Mouse (Mus musculus): ENCODE measurements around the gene Zfp273. TPM values are rescaled to one million over a fixed set of nuclear protein-coding genes. Genes with fewer than 3 reads are reported as not detected.
"Not testable (repeated sequence)": the region's sequence is repeated elsewhere in the genome, so short reads cannot be mapped to it uniquely, and the experiment has no call there.

Zfp273 gene
- polyA plus RNA-seq, 1 experiment from 2014 or later = 10.3 TPM

GRCm38 (mm10) chr13:67843775-67844118 lies 30.2 kb downstream of the Zfp273 start:
- no peaks in the 10 kb centered on the region for H3K36me3 ChIP-seq (ENCODE audit: poor library complexity, severe bottlenecking)
- H3K4me3 ChIP-seq = peak overlapping the region; percentile 39
- H3K4me1 ChIP-seq = peaks cover 4% of the 10 kb centered on the region; the same call in 1 of the 2 replicates
- no peaks in the 10 kb centered on the region for H3K9me3 ChIP-seq (replicated peaks)
- peak overlapping the region; percentile 56 for H3K4me2 ChIP-seq
- no peaks in the 10 kb centered on the region for H3K27me3 ChIP-seq
- 51% methylated on average over 6 of the region's 6 CpGs for WGBS
- no peak overlapping the region for H3K27ac ChIP-seq
- ATAC-seq = no peak; the same call in 1 of the 2 replicates
- H3K9ac ChIP-seq = peak overlapping the region; percentile 54

DNA sequence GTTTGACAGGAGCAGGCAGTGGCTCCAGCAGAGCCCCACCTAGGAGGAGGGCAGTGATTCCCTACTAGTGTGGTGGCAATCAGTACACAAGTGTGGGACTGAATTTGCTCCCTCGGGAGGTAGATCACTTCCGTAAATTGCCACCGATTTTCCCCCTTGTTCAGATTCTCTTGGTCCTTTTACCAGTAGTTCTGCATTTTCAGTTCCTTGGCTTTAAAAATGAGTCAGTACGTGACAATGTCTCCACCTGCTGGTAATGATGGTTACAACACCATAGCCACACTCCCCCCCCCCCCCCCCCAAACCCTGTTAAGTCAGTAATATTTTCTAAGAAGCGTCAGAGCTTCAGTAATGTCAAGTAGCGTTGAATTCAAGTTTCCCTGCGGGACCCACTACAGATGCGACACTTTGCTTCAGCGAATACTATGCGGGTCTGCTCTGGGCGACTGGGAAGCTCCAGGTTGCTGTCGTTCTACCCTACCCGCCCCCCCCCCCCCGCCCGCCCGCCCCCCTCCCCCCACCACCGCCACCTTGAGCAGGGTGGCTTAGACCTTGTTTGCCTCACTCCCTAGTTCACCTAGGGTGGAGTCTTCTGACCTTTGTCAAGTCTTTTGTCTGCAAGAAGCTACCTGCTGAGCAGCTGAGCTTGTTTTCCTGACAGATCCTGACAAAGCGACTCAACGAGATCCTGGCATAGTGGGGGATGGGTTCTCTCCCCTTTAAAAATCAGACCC lies 30.7 kb downstream of the Zfp273 start:
- under 1% methylated on average over 13 of the region's 19 CpGs for WGBS
- Histone ChIP-seq H3K27ac (no peak overlapping the region), H3K36me3 (ENCODE audit: poor library complexity, severe bottlenecking) (no peaks in the 10 kb centered on the region), H3K9ac (peak overlapping the region; percentile 54), H3K9me3 (replicated peaks) (no peaks in the 10 kb centered on the region), H3K27me3 (no peaks in the 10 kb centered on the region), H3K4me2 (peak overlapping the region; percentile 56), H3K4me1 (peaks cover 4% of the 10 kb centered on the region; the same call in 1 of the 2 replicates), H3K4me3 (peak overlapping the region; percentile 39)
- ATAC-seq = peak; percentile 88

DNA sequence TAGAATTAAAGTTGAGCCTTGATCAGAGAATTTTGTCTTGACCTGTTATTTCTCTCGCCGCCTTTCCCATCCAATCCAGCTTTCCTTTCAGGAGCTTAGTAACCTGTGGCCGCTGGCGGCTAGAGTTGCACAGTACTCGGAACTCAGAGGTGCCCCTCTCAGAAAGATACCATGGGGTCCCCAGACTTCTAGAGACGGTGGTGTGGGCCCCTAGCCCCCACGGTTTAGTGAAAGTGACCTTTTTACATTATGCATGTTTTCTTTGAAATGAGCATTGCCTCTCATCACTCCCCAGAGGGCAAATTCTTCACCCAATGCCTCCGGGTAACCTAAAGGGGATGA lies 31.3 kb downstream of the Zfp273 start:
- peak; percentile 62 for ATAC-seq
- H3K4me3 ChIP-seq = peak overlapping the region; percentile 39
- peak overlapping the region; percentile 51 for H3K9ac ChIP-seq
- no peaks in the 10 kb centered on the region for H3K36me3 ChIP-seq (ENCODE audit: poor library complexity, severe bottlenecking)
- peaks cover 4% of the 10 kb centered on the region; the same call in 1 of the 2 replicates for H3K4me1 ChIP-seq
- no peaks in the 10 kb centered on the region for H3K27me3 ChIP-seq
- H3K4me2 ChIP-seq = peak overlapping the region; percentile 56
- 15% methylated on average over 8 of the region's 8 CpGs for WGBS
- H3K9me3 ChIP-seq (replicated peaks) = no peaks in the 10 kb centered on the region
- no peak overlapping the region for H3K27ac ChIP-seq

- Histone ChIP-seq H3K27ac (no peak overlapping the region), H3K9ac (no peak overlapping the region), H3K27me3 (no peaks in the 10 kb centered on the region), H3K4me1 (no peaks in the 10 kb centered on the region), H3K36me3 (ENCODE audit: poor library complexity, severe bottlenecking) (no peaks in the 10 kb centered on the region), H3K4me3 (no peak overlapping the region), H3K4me2 (no peak overlapping the region), H3K9me3 (replicated peaks) (no peaks in the 10 kb centered on the region)
- 86% methylated on average over 3 of the region's 3 CpGs for WGBS
- no peak for ATAC-seq
Observed at GRCm38 (mm10) chr13:67850361-67850760, 36.8 kb downstream of the Zfp273 start.

GRCm38 (mm10) chr13:67853130-67853529 lies 39.6 kb downstream of the Zfp273 start:
- 89% methylated on average over 6 of the region's 6 CpGs for WGBS
- H3K9ac ChIP-seq = no peak overlapping the region
- no peak overlapping the region for H3K4me2 ChIP-seq
- no peaks in the 10 kb centered on the region for H3K4me1 ChIP-seq
- H3K27me3 ChIP-seq = no peaks in the 10 kb centered on the region
- H3K4me3 ChIP-seq = no peak overlapping the region
- no peak for ATAC-seq
- H3K9me3 ChIP-seq (replicated peaks) = no peaks in the 10 kb centered on the region
- H3K36me3 ChIP-seq (ENCODE audit: poor library complexity, severe bottlenecking) = no peaks in the 10 kb centered on the region
- H3K27ac ChIP-seq = no peak overlapping the region

- 83% methylated on average over 2 of the region's 2 CpGs for WGBS
- Histone ChIP-seq H3K4me2 (no peak overlapping the region), H3K4me3 (no peak overlapping the region), H3K27me3 (no peaks in the 10 kb centered on the region), H3K9ac (no peak overlapping the region), H3K27ac (no peak overlapping the region), H3K4me1 (no peaks in the 10 kb centered on the region), H3K9me3 (replicated peaks) (no peaks in the 10 kb centered on the region), H3K36me3 (ENCODE audit: poor library complexity, severe bottlenecking) (no peaks in the 10 kb centered on the region)
- ATAC-seq = no peak
Observed at GRCm38 (mm10) chr13:67853983-67854382, 40.4 kb downstream of the Zfp273 start.

DNA sequence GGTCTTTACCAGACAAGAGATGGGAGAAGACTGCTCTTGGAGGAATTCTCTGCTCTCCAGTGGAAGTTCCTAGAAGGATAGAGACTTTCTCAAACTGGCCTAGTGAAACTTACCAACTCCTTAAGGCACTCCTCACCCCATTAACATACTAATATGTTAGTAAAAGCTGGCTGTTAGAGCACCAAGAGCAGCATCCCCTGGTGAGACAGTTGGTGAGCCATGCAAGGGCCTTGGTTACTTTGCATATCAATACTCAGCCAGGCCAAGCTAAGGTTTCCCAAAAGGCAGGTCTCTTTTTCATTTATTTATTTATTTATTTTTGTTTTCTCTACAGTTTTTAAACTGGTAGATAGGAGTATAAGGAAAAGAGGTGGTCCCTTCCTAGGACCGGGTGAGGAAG lies 43.8 kb downstream of the Zfp273 start:
- Histone ChIP-seq H3K27me3 (no peaks in the 10 kb centered on the region), H3K27ac (no peak overlapping the region), H3K9ac (no peak overlapping the region), H3K9me3 (replicated peaks) (no peaks in the 10 kb centered on the region), H3K4me3 (no peak overlapping the region), H3K36me3 (ENCODE audit: poor library complexity, severe bottlenecking) (no peaks in the 10 kb centered on the region), H3K4me1 (no peaks in the 10 kb centered on the region), H3K4me2 (no peak overlapping the region)
- no peak for ATAC-seq
- WGBS = 22% methylated on average over 1 of the region's 1 CpGs

DNA sequence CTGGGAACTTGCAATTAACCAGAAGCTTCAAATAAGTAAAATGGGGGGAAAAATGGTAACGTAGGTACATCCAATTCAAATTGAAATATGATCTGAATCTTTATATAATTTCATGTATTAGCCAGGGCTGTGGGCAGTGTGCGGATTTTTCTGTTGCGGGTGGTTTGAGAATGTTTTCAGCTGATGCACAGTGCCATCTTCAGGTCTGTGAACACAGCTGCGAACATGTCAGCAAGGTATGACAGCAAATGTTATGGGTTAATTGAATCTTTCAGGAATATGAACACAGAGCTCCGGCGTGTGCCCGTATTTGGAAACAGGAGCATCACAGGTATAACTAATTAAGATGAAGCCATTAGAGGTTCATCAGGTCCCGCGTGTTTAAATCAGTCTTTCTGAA lies 49.0 kb downstream of the Zfp273 start:
- H3K4me3 ChIP-seq = no peak overlapping the region
- H3K27me3 ChIP-seq = no peaks in the 10 kb centered on the region
- H3K27ac ChIP-seq = no peak overlapping the region
- no peak for ATAC-seq
- H3K4me2 ChIP-seq = no peak overlapping the region
- 88% methylated on average over 9 of the region's 9 CpGs for WGBS
- no peaks in the 10 kb centered on the region for H3K9me3 ChIP-seq (replicated peaks)
- H3K36me3 ChIP-seq (ENCODE audit: poor library complexity, severe bottlenecking) = no peaks in the 10 kb centered on the region
- no peaks in the 10 kb centered on the region for H3K4me1 ChIP-seq
- H3K9ac ChIP-seq = no peak overlapping the region

DNA sequence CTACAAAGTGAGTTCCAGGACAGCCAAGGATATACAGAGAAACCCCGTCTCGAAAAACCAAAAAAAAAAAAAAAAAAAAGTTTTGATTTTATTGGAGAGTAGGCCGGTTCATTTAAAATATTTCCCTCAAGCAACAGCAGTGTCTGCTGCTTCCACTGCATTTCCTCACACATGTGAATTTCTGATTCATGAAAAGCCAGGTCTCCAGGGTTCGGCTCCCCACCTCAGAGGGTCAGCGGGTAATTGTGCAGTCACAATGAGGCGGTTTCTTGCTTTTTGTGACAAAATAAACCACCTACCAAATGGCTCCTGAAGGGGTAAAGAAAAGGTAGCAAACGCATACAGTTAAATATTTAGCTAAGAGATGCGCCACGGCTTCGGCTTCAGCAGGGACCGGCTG lies 49.5 kb downstream of the Zfp273 start, which contains the start of gene BC048507:
Gene BC048507 (plus strand): TSS at position 301 of the 400 bp plus-strand sequence.
- no peak for ATAC-seq
- no peak within 1 kb of the TSS for H3K9ac ChIP-seq
- no peak within 1 kb of the TSS for H3K4me3 ChIP-seq
- H3K27me3 ChIP-seq = no peaks in the 10 kb centered on the region
- H3K36me3 ChIP-seq (ENCODE audit: poor library complexity, severe bottlenecking) = no peaks in the 10 kb centered on the region
- H3K9me3 ChIP-seq (replicated peaks) = no peaks in the 10 kb centered on the region
- H3K4me1 ChIP-seq = no peaks in the 10 kb centered on the region
- H3K27ac ChIP-seq = no peak within 1 kb of the TSS
- 86% methylated on average over 11 of the region's 11 CpGs for WGBS
- H3K4me2 ChIP-seq = no peak within 1 kb of the TSS

DNA sequence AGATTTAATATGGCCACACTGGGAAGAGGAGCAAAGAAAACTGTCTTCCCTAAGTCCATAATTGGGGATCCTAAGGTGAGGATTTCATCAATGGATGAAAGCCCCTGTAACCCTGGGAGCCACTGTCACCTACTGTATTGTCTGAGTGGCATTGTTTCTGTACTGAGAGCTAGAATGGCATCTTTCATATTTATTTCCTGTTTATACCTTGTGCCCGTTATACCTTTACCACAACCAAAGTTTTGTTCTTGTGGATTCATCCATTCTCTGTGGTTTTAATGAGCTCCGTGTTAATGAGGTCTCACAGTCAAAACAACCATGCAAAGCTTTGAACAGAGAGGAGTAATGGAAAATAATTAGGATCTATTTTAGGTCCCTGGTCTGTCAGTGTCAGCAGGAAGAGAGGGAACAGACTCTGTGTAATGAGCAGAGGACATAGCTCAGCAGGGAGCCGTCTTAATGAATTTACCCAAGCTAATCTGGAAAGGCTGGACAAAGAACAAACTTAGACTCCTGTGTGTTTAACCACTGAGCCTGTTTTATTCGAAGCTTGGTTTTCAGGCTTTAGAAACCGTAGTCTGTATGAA lies 51.3 kb downstream of the Zfp273 start:
- 7% methylated on average over 5 of the region's 5 CpGs for WGBS
- no peak overlapping the region for H3K9ac ChIP-seq
- peak; percentile 94 for ATAC-seq
- no peak overlapping the region for H3K4me2 ChIP-seq
- no peaks in the 10 kb centered on the region for H3K4me1 ChIP-seq
- no peaks in the 10 kb centered on the region for H3K27me3 ChIP-seq
- no peaks in the 10 kb centered on the region for H3K36me3 ChIP-seq (ENCODE audit: poor library complexity, severe bottlenecking)
- H3K27ac ChIP-seq = no peak overlapping the region
- H3K9me3 ChIP-seq (replicated peaks) = no peaks in the 10 kb centered on the region
- no peak overlapping the region for H3K4me3 ChIP-seq

- WGBS = 36% methylated on average over 3 of the region's 3 CpGs
- Histone ChIP-seq H3K27me3 (no peaks in the 10 kb centered on the region), H3K4me2 (no peak overlapping the region), H3K9ac (no peak overlapping the region), H3K36me3 (ENCODE audit: poor library complexity, severe bottlenecking) (no peaks in the 10 kb centered on the region), H3K4me3 (no peak overlapping the region), H3K4me1 (no peaks in the 10 kb centered on the region), H3K9me3 (replicated peaks) (no peaks in the 10 kb centered on the region), H3K27ac (no peak overlapping the region)
- ATAC-seq = no peak
Observed at GRCm38 (mm10) chr13:67867899-67868298, 54.4 kb downstream of the Zfp273 start.

GRCm38 (mm10) chr13:67876049-67876698 lies 62.6 kb downstream of the Zfp273 start:
- not testable (repeated sequence) for H3K27me3 ChIP-seq; H3K27ac ChIP-seq; H3K9ac ChIP-seq; H3K4me3 ChIP-seq; H3K4me1 ChIP-seq; H3K9me3 ChIP-seq (replicated peaks); H3K36me3 ChIP-seq (ENCODE audit: poor library complexity, severe bottlenecking)
- peak overlapping the region; percentile 36; the same call in 1 of the 2 replicates for H3K4me2 ChIP-seq
- WGBS = 31% methylated on average over 7 of the region's 12 CpGs
- peak; percentile 38; the same call in 1 of the 2 replicates for ATAC-seq

Measured in forebrain, embryonic 13.5 days (tissue).